Comparison of ENCODE assay signal across 8 mouse cellular contexts in the genomic region with DNA sequence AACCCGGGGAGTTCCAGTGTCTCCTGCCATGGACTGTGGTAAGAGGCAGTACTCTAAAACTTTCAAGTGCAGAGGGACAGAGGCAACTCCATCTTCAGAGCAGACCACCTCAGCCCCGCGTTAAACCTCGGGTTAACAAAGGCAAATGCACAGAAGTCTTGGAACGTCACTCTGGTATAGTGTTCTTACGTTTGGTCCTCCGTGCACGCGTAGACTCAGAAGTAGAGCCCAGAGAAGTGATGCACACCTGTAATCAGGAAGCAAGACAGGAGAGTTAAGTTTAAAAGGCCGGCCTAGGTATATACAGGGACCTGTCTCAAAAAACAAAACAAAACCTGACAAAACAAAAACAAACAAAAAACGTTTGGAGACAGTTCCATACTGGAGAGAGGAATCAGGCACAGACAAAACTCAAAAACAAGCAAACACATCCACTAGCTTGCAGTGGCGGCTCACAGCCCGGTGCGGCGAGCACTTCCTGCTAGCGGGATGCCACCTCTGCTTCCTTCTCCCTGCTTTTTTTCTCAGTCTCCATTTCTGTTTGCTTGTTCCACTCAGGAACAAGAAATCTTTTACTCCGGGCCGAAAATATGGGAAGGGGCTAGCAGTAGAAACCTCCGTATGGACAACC. TPM values are rescaled to one million over a fixed set of nuclear protein-coding genes. Genes with fewer than 3 reads are reported as not detected.
DNase-seq lines count a peak whose midpoint lies in the region; ATAC-seq and TF ChIP-seq lines count a peak whose summit lies in the region.

No protein-coding gene starts in this region.

- no peak for TF ChIP-seq EP300 in heart, adult 2 months (IDR thresholded peaks at IDR 0.05; ENCODE audit: insufficient read depth, low read depth, low read length)

- WGBS in heart, adult 2 months, result 24% methylated on average over 19 of the region's 19 CpGs
- 12% methylated on average over 19 of the region's 19 CpGs for WGBS in kidney, embryonic 16.5 days

- no peaks in the 10 kb centered on the region for H3K79me2 ChIP-seq in heart, adult 2 months (replicated peaks; ENCODE audit: control insufficient read depth, insufficient read depth, low read length)

- peak; percentile 26 for DNase-seq in right cerebral cortex, adult 18-20 months
- no peak for DNase-seq in right cerebral cortex, postnatal 36 days (ENCODE audit: low spot score in 2 of 2)
- DNase-seq in cerebellum, postnatal 14 days, result peak; percentile 56 to 57
- peak in 1 of 2 experiments; percentile 22 for DNase-seq in heart, adult 2 months
- peak; percentile 24 to 36 for DNase-seq in thymus, adult 18-20 months
- no peak for DNase-seq in gastrocnemius, postnatal 10 days

- peaks cover 33% of the 10 kb centered on the region for H3K9me3 ChIP-seq in kidney, embryonic 16.5 days (ENCODE audit: low read length)

- H3K4me3 ChIP-seq in heart, adult 2 months, result peak overlapping the region; percentile 84
- peak overlapping the region; percentile 69 for H3K4me3 ChIP-seq in kidney, embryonic 16.5 days (ENCODE audit: low read length)

- TF ChIP-seq CTCF in heart, adult 2 months (IDR thresholded peaks at IDR 0.05), result no peak

- H3K36me3 ChIP-seq in heart, adult 2 months (ENCODE audit: control insufficient read depth, insufficient read depth, low read length), result no peaks in the 10 kb centered on the region
- H3K36me3 ChIP-seq in kidney, embryonic 16.5 days (ENCODE audit: insufficient read depth, low read length), result peaks cover 38% of the 10 kb centered on the region

- ATAC-seq in kidney, embryonic 16.5 days (ENCODE audit: low FRiP score, low TSS enrichment), result no peak
- peak; percentile 35 for ATAC-seq in megakaryocyte-erythroid progenitor cell, adult 5-6 weeks (replicated peaks; ENCODE audit: low FRiP score, low TSS enrichment, poor library complexity, severe bottlenecking)

- peak overlapping the region; percentile 66 for H3K4me2 ChIP-seq in kidney, embryonic 16.5 days (replicated peaks; ENCODE audit: low read depth, low read length)

- H3K9ac ChIP-seq in heart, adult 2 months (ENCODE audit: low read depth, low read length), result peak overlapping the region; percentile 33
- peak overlapping the region; percentile 61 for H3K9ac ChIP-seq in kidney, embryonic 16.5 days (replicated peaks; ENCODE audit: low read length)

- peak overlapping the region; percentile 89 for H3K27ac ChIP-seq in heart, adult 2 months
- 0 out of 2 replicates have a peak overlapping the region, but pooled peaks have one; percentile 41 for H3K27ac ChIP-seq in kidney, embryonic 16.5 days (ENCODE audit: low read length)

- peaks cover 4% of the 10 kb centered on the region for H3K4me1 ChIP-seq in heart, adult 2 months (ENCODE audit: control insufficient read depth, insufficient read depth, low read length)
- peaks cover 14% of the 10 kb centered on the region for H3K4me1 ChIP-seq in kidney, embryonic 16.5 days (ENCODE audit: insufficient read depth, low read length)

- no peak for TF ChIP-seq POLR2A in heart, adult 2 months (IDR thresholded peaks at IDR 0.05; ENCODE audit: insufficient read depth, low read depth, low read length)

- H3K27me3 ChIP-seq in heart, adult 2 months (ENCODE audit: control insufficient read depth, insufficient read depth, low read length), result no peaks in the 10 kb centered on the region
- no peaks in the 10 kb centered on the region for H3K27me3 ChIP-seq in kidney, embryonic 16.5 days (ENCODE audit: insufficient read depth, low read length)

- intact Hi-C loops in heart, adult 2 months (cut with DNase I), result loop anchor here (2.0 to 10.0 kb wide), 2 partner anchors 429 to 621 kb away; no protein-coding TSS in a partner anchor

RNA-seq across cellular contexts. Expression of gene Ccdc115, which starts 5.5 kb away (rescaled TPM):
- total RNA-seq in heart, adult 2 months (2021), result 10 to 100 TPM; 15.1 to 15.2 TPM
- 15.5 and 17.8 TPM in 2 replicates for polyA plus RNA-seq in heart, adult 2 months (2012; rRNA removed)
- 56.6 and 59.2 TPM in 2 replicates for polyA plus RNA-seq in kidney, embryonic 16.5 days (2015; fragmentation: Nextera tagmentation; extraction: Ambion mirVana)
- total RNA-seq in megakaryocyte-erythroid progenitor cell, adult 5-6 weeks (2014; fragmentation: Nextera tagmentation), result 35.9 and 38.8 TPM in 2 replicates
- total RNA-seq in megakaryocyte-erythroid progenitor cell, adult 5-6 weeks (2017), result 42.1 and 45.4 TPM in 2 replicates
- 10 to 100 TPM; 15.2 to 15.4 TPM for total RNA-seq in gastrocnemius, postnatal 10 days (2021)

RNA-seq across cellular contexts. Expression of gene Imp4, which starts 5.6 kb away (rescaled TPM):
- total RNA-seq in heart, adult 2 months (2021), result 10 to 100 TPM; 26.5 to 28.6 TPM
- polyA plus RNA-seq in heart, adult 2 months (2012; rRNA removed), result 21.1 and 24.2 TPM in 2 replicates
- 99.9 and 105 TPM in 2 replicates for polyA plus RNA-seq in kidney, embryonic 16.5 days (2015; fragmentation: Nextera tagmentation; extraction: Ambion mirVana)
- 55.7 and 74.9 TPM in 2 replicates for total RNA-seq in megakaryocyte-erythroid progenitor cell, adult 5-6 weeks (2014; fragmentation: Nextera tagmentation)
- total RNA-seq in megakaryocyte-erythroid progenitor cell, adult 5-6 weeks (2017), result 27.2 and 31.5 TPM in 2 replicates
- total RNA-seq in gastrocnemius, postnatal 10 days (2021), result 10 to 100 TPM; 19.0 to 20.6 TPM

RNA-seq across cellular contexts. Expression of gene Ptpn18, which starts 25.6 kb away (rescaled TPM):
- total RNA-seq in heart, adult 2 months (2021), result 1 to 10 TPM; 4.2 TPM
- 6.5 and 16.3 TPM in 2 replicates for polyA plus RNA-seq in heart, adult 2 months (2012; rRNA removed)
- polyA plus RNA-seq in kidney, embryonic 16.5 days (2015; fragmentation: Nextera tagmentation; extraction: Ambion mirVana), result 20.3 and 21.5 TPM in 2 replicates
- 12.5 and 40.1 TPM in 2 replicates for total RNA-seq in megakaryocyte-erythroid progenitor cell, adult 5-6 weeks (2014; fragmentation: Nextera tagmentation)
- 27.3 and 67.9 TPM in 2 replicates for total RNA-seq in megakaryocyte-erythroid progenitor cell, adult 5-6 weeks (2017)
- total RNA-seq in gastrocnemius, postnatal 10 days (2021), result 1 to 10 TPM; 4.3 to 8.6 TPM

Comparison
In these comparisons a context has a peak if more than half of its experiments do, and no peak if none do; other contexts are left out.
1. DNase-seq: peak in right cerebral cortex, adult 18-20 months (single experiment), cerebellum, postnatal 14 days (2 of 2) and thymus, adult 18-20 months (2 of 2); none in right cerebral cortex, postnatal 36 days (0 of 2) and gastrocnemius, postnatal 10 days (single experiment).